Mouse (Mus musculus) MEL (cell line): ENCODE measurements around the gene Derl2.

ENCODE experiments used
- BHLHE40 ChIP-seq: IDR thresholded peaks from 2 replicates; pipeline ENCODE4 v1.6.1; 2012; ENCODE audit warnings: low read depth, mild to moderate bottlenecking, inconsistent platforms, low read length, improper control_type of control experiment, borderline replicate concordance
- CTCF ChIP-seq, 3 experiments: IDR thresholded peaks in 2 of 3; conservative IDR thresholded peaks in 1 of 3; 2 replicates each; pipeline ENCODE4 v1.5.1; 2011 to 2012; ENCODE audit warnings: low read length in 3 of 3, low read depth in 2 of 3, mild to moderate bottlenecking in 2 of 3, improper control_type of control experiment in 1 of 3, inconsistent platforms in 1 of 3, mixed read lengths in 1 of 3, moderate library complexity in 1 of 3; ENCODE audit not compliant: control insufficient read depth in 1 of 3, insufficient read depth in 1 of 3, poor library complexity in 1 of 3, severe bottlenecking in 1 of 3
- ELF1 ChIP-seq: IDR thresholded peaks from 2 replicates; pipeline ENCODE4 v1.6.1; 2014; ENCODE audit warnings: low read depth, mild to moderate bottlenecking, inconsistent platforms, low read length, improper control_type of control experiment, moderate library complexity
- KAT2A ChIP-seq: conservative IDR thresholded peaks from 2 replicates; pipeline ENCODE4 v1.6.1; 2012; ENCODE audit warnings: low read depth, low read length, improper control_type of control experiment, inconsistent platforms
- MAFK ChIP-seq: IDR thresholded peaks from 2 replicates; pipeline ENCODE4 v1.6.1; 2011; ENCODE audit warnings: low read depth, mild to moderate bottlenecking, low read length, improper control_type of control experiment, borderline replicate concordance
- NELFE ChIP-seq: IDR thresholded peaks from 2 replicates; pipeline ENCODE4 v1.6.1; 2011; ENCODE audit warnings: low read depth, low read length, improper control_type of control experiment
- POLR2A ChIP-seq, 2 experiments: IDR thresholded peaks; 2 replicates each; pipeline ENCODE4 v1.6.1; 2011 to 2012; ENCODE audit warnings: low read length in 2 of 2, mild to moderate bottlenecking in 2 of 2, control low read depth in 1 of 2, improper control_type of control experiment in 1 of 2, low read depth in 1 of 2, moderate library complexity in 1 of 2; ENCODE audit not compliant: control insufficient read depth in 1 of 2, insufficient read depth in 1 of 2, poor library complexity in 1 of 2
- SIN3A ChIP-seq: IDR thresholded peaks from 2 replicates; pipeline ENCODE4 v1.6.1; 2012; ENCODE audit warnings: low read length, improper control_type of control experiment, inconsistent platforms
- TBP ChIP-seq: IDR thresholded peaks from 2 replicates; pipeline ENCODE4 v1.8.0; 2011; ENCODE audit warnings: low read depth, low read length, improper control_type of control experiment
- UBTF ChIP-seq: IDR thresholded peaks from 2 replicates; pipeline ENCODE4 v1.6.1; 2012; ENCODE audit warnings: low read depth, mild to moderate bottlenecking, inconsistent platforms, low read length, improper control_type of control experiment, moderate library complexity, borderline replicate concordance; ENCODE audit not compliant: insufficient read depth
- USF2 ChIP-seq, 2 experiments: IDR thresholded peaks; 2 replicates each; pipeline ENCODE4 v1.6.1; 2011 to 2012; ENCODE audit warnings: improper control_type of control experiment in 2 of 2, low read length in 2 of 2, borderline replicate concordance in 1 of 2, inconsistent platforms in 1 of 2, low read depth in 1 of 2, mild to moderate bottlenecking in 1 of 2; ENCODE audit not compliant: insufficient read depth in 1 of 2
- ZKSCAN1 ChIP-seq: IDR thresholded peaks from 2 replicates; pipeline ENCODE4 v1.6.1; 2012; ENCODE audit warnings: low read depth, mild to moderate bottlenecking, inconsistent platforms, low read length, improper control_type of control experiment, moderate library complexity

GRCm38 (mm10) chr11:70982030-70982429, 37.6 kb downstream of the Derl2 start:
- TF ChIP-seq POLR2A (IDR thresholded peaks at IDR 0.05; ENCODE audit: control insufficient read depth in 1 of 2, insufficient read depth in 1 of 2, low read depth in 1 of 2, low read length in 2 of 2, poor library complexity in 1 of 2): no peak
- no peak for TF ChIP-seq ELF1
- no peak for TF ChIP-seq TBP
- no peak for TF ChIP-seq CTCF (IDR thresholded peaks at IDR 0.05 in 2 of 3, conservative IDR thresholded peaks at IDR 0.05 in 1 of 3; ENCODE audit: control insufficient read depth in 1 of 3, insufficient read depth in 1 of 3, low read depth in 2 of 3, low read length in 3 of 3, poor library complexity in 1 of 3, severe bottlenecking in 1 of 3)
- TF ChIP-seq ZKSCAN1: no peak
- TF ChIP-seq NELFE: no peak
- TF ChIP-seq KAT2A: no peak
- no peak for TF ChIP-seq UBTF
- TF ChIP-seq BHLHE40: no peak
- no peak for TF ChIP-seq USF2 (IDR thresholded peaks at IDR 0.05; ENCODE audit: borderline replicate concordance in 1 of 2, insufficient read depth in 1 of 2, low read depth in 1 of 2, low read length in 2 of 2)
- no peak for TF ChIP-seq MAFK
- no peak for TF ChIP-seq SIN3A
